Mouse (Mus musculus) MEL-GATA-1-ER (cell line): ENCODE measurements at regions not wholly inside any gene's neighbourhood (a gene's known extent, or its start where the extent isn't known, plus 50 kb on each side); places are given as distances from the start of the nearest gene placed in this dataset.

Experiments
- DNase-seq: peaks from one replicate; pipeline ENCODE4 v3.0.0-alpha.2; 2012; ENCODE audit warnings: low read depth; ENCODE audit errors: extremely low read depth

- DNase-seq, result peak; percentile 15
Measured at GRCm38 (mm10) chrX:132506990-132507389, 1181.8 kb downstream of the Pcdh19 start.
